Mouse (Mus musculus): ENCODE measurements around the gene Rab25.

GRCm38 (mm10) chr3:88555731-88556130 lies 7.6 kb upstream of the Rab25 start:
- TF ChIP-seq EP300 (IDR thresholded peaks at IDR 0.05; ENCODE audit: insufficient read depth, low read depth, low read length) (no peak), CTCF (IDR thresholded peaks at IDR 0.05) (no peak), POLR2A (IDR thresholded peaks at IDR 0.05; ENCODE audit: insufficient read depth, low read depth, low read length) (no peak)

Measured in heart, adult 2 months (tissue).